Mouse (Mus musculus) liver, embryonic 12.5 days (tissue): ENCODE data around the gene Ripor2. TPM values are rescaled to one million over a fixed set of nuclear protein-coding genes. Genes with fewer than 3 reads are reported as not detected.
A peak's percentile ranks its signal among the peaks of the same experiment; 100 is the strongest.

Experiments used
- ATAC-seq: fragments of 200-750 bp; cut with Nextera tagmentation; 2 replicates; pipeline ENCODE4 v1.8.0; 2017; ENCODE audit warnings: moderate number of reproducible peaks, mild to moderate bottlenecking, moderate library complexity
- H3K27ac ChIP-seq: fragments of 300-500 bp; sonication (generic); 2 replicates; pipeline ENCODE4 v1.5.1; 2016; ENCODE audit warnings: mild to moderate bottlenecking
- H3K27me3 ChIP-seq: fragments of 300-500 bp; sonication (generic); replicated peaks from 2 replicates; pipeline ENCODE4 v1.6.1; 2016; ENCODE audit warnings: mild to moderate bottlenecking, moderate library complexity
- H3K36me3 ChIP-seq: fragments of 300-500 bp; sonication (generic); 2 replicates; pipeline ENCODE4 v1.6.1; 2016; ENCODE audit warnings: mild to moderate bottlenecking, moderate library complexity
- H3K4me1 ChIP-seq: fragments of 300-500 bp; sonication (generic); 2 replicates; pipeline ENCODE4 v1.6.1; 2016
- H3K4me2 ChIP-seq: fragments of 300-500 bp; sonication (generic); 2 replicates; pipeline ENCODE4 v1.6.1; 2016; ENCODE audit warnings: mild to moderate bottlenecking, moderate library complexity
- H3K4me3 ChIP-seq: fragments of 300-500 bp; sonication (generic); 2 replicates; pipeline ENCODE4 v1.5.1; 2016; ENCODE audit warnings: mild to moderate bottlenecking, moderate library complexity
- H3K9ac ChIP-seq: fragments of 300-500 bp; sonication (generic); 2 replicates; pipeline ENCODE4 v1.6.1; 2016; ENCODE audit warnings: mild to moderate bottlenecking, moderate library complexity
- H3K9me3 ChIP-seq: fragments of 300-500 bp; sonication (generic); replicated peaks from 2 replicates; pipeline ENCODE4 v1.6.1; 2016; ENCODE audit warnings: mild to moderate bottlenecking, moderate library complexity
- WGBS: fragments of 180-500 bp; shearing (Covaris S2); methylation state at CpG from one replicate; pipeline ENCODE4 v1.1.7; 2016; ENCODE audit not compliant: insufficient replicate concordance; 5-methylcytosine and 5-hydroxymethylcytosine counted together
- polyA plus RNA-seq: library from polyadenylated mRNA; unstranded; fragments of >200 nt; fragmentation: Nextera tagmentation; extraction: Ambion mirVana; gene quantifications from 2 replicates; pipeline ENCODE4 v1.2.1, GENCODE M21; 2016

The Ripor2 gene
- polyA plus RNA-seq, 1 experiment from 2014 or later = 8.3 TPM

- Histone ChIP-seq H3K9me3 (no peaks in the 10 kb centered on the region), H3K4me3 (no peak overlapping the region), H3K27ac (peak overlapping the region; percentile 52), H3K4me1 (peaks cover 19% of the 10 kb centered on the region), H3K27me3 (no peaks in the 10 kb centered on the region), H3K4me2 (no peak overlapping the region), H3K9ac (no peak overlapping the region), H3K36me3 (no peaks in the 10 kb centered on the region)
- peak; percentile 63 for ATAC-seq
- WGBS = 40% methylated on average over 8 of the region's 8 CpGs
Observed at GRCm38 (mm10) chr13:24565230-24565949, 16.6 kb upstream of the Ripor2 start.

GRCm38 (mm10) chr13:24565950-24566320, 16.1 kb upstream of the Ripor2 start:
- H3K36me3 ChIP-seq = no peaks in the 10 kb centered on the region
- no peak overlapping the region for H3K4me3 ChIP-seq
- no peaks in the 10 kb centered on the region for H3K27me3 ChIP-seq
- peak; percentile 48 for ATAC-seq
- H3K4me1 ChIP-seq = peaks cover 19% of the 10 kb centered on the region
- H3K4me2 ChIP-seq = no peak overlapping the region
- H3K9ac ChIP-seq = no peak overlapping the region
- WGBS = 44% methylated on average over 3 of the region's 3 CpGs
- H3K9me3 ChIP-seq = no peaks in the 10 kb centered on the region
- peak overlapping the region; percentile 59 for H3K27ac ChIP-seq

- 79% methylated on average over 11 of the region's 11 CpGs for WGBS
- Histone ChIP-seq H3K27me3 (no peaks in the 10 kb centered on the region), H3K4me2 (no peak overlapping the region), H3K36me3 (no peaks in the 10 kb centered on the region), H3K4me1 (peaks cover 19% of the 10 kb centered on the region), H3K27ac (no peak overlapping the region), H3K4me3 (no peak overlapping the region), H3K9me3 (no peaks in the 10 kb centered on the region), H3K9ac (no peak overlapping the region)
- ATAC-seq = no peak
Observed at GRCm38 (mm10) chr13:24567176-24567811, 14.7 kb upstream of the Ripor2 start.

- no peak for ATAC-seq
- H3K4me3 ChIP-seq = no peak overlapping the region
- H3K9me3 ChIP-seq = no peaks in the 10 kb centered on the region
- WGBS = 81% methylated on average over 4 of the region's 4 CpGs
- H3K27ac ChIP-seq = no peak overlapping the region
- peaks cover 19% of the 10 kb centered on the region for H3K4me1 ChIP-seq
- no peak overlapping the region for H3K9ac ChIP-seq
- H3K4me2 ChIP-seq = no peak overlapping the region
- H3K36me3 ChIP-seq = no peaks in the 10 kb centered on the region
- no peaks in the 10 kb centered on the region for H3K27me3 ChIP-seq
Observed at GRCm38 (mm10) chr13:24569066-24569465, 12.9 kb upstream of the Ripor2 start.

- Histone ChIP-seq H3K36me3 (no peaks in the 10 kb centered on the region), H3K4me1 (peaks cover 22% of the 10 kb centered on the region), H3K27ac (no peak overlapping the region), H3K4me2 (no peak overlapping the region), H3K4me3 (no peak overlapping the region), H3K9me3 (no peaks in the 10 kb centered on the region), H3K9ac (no peak overlapping the region), H3K27me3 (no peaks in the 10 kb centered on the region)
- ATAC-seq = no peak
- WGBS = 44% methylated on average over 2 of the region's 2 CpGs
Observed at GRCm38 (mm10) chr13:24570716-24571115, 11.3 kb upstream of the Ripor2 start.

GRCm38 (mm10) chr13:24571906-24572305, 10.1 kb upstream of the Ripor2 start:
- H3K4me2 ChIP-seq = no peak overlapping the region
- H3K4me1 ChIP-seq = peaks cover 26% of the 10 kb centered on the region
- H3K4me3 ChIP-seq = no peak overlapping the region
- H3K27me3 ChIP-seq = no peaks in the 10 kb centered on the region
- no peaks in the 10 kb centered on the region for H3K36me3 ChIP-seq
- H3K9me3 ChIP-seq = no peaks in the 10 kb centered on the region
- H3K9ac ChIP-seq = no peak overlapping the region
- H3K27ac ChIP-seq = no peak overlapping the region
- 70% methylated on average over 6 of the region's 6 CpGs for WGBS
- no peak for ATAC-seq

- Histone ChIP-seq H3K27ac (peak overlapping the region; percentile 11; the same call in 1 of the 2 replicates), H3K4me1 (peaks cover 55% of the 10 kb centered on the region), H3K9ac (no peak overlapping the region), H3K4me2 (no peak overlapping the region), H3K4me3 (no peak overlapping the region), H3K9me3 (no peaks in the 10 kb centered on the region), H3K27me3 (no peaks in the 10 kb centered on the region), H3K36me3 (no peaks in the 10 kb centered on the region)
- ATAC-seq = no peak
- 75% methylated on average over 3 of the region's 3 CpGs for WGBS
Observed at GRCm38 (mm10) chr13:24575126-24575525, 6.9 kb upstream of the Ripor2 start.

- Histone ChIP-seq H3K4me2 (peak overlapping the region; percentile 35), H3K9me3 (no peaks in the 10 kb centered on the region), H3K9ac (no peak overlapping the region), H3K27me3 (no peaks in the 10 kb centered on the region), H3K27ac (peak overlapping the region; percentile 82), H3K36me3 (no peaks in the 10 kb centered on the region), H3K4me3 (no peak overlapping the region), H3K4me1 (peaks cover 68% of the 10 kb centered on the region)
- ATAC-seq = peak; percentile 85
- WGBS = 47% methylated on average over 11 of the region's 11 CpGs
Observed at GRCm38 (mm10) chr13:24576338-24577119, 5.5 kb upstream of the Ripor2 start.

- peaks cover 68% of the 10 kb centered on the region for H3K4me1 ChIP-seq
- peak; percentile 57 for ATAC-seq
- H3K9ac ChIP-seq = no peak overlapping the region
- H3K36me3 ChIP-seq = no peaks in the 10 kb centered on the region
- no peaks in the 10 kb centered on the region for H3K27me3 ChIP-seq
- peak overlapping the region; percentile 82; the same call in 1 of the 2 replicates for H3K27ac ChIP-seq
- no peak overlapping the region for H3K4me2 ChIP-seq
- no peak overlapping the region for H3K4me3 ChIP-seq
- no peaks in the 10 kb centered on the region for H3K9me3 ChIP-seq
Observed at GRCm38 (mm10) chr13:24578317-24578716, 3.7 kb upstream of the Ripor2 start.

- H3K27ac ChIP-seq = peak overlapping the region; percentile 43
- H3K9ac ChIP-seq = 0 out of 2 replicates have a peak overlapping the region, but pooled peaks have one; percentile 8
- peak; percentile 69 for ATAC-seq
- peak overlapping the region; percentile 32 for H3K4me2 ChIP-seq
- peaks cover 54% of the 10 kb centered on the region for H3K4me1 ChIP-seq
- H3K36me3 ChIP-seq = no peaks in the 10 kb centered on the region
- no peaks in the 10 kb centered on the region for H3K9me3 ChIP-seq
- H3K27me3 ChIP-seq = no peaks in the 10 kb centered on the region
- H3K4me3 ChIP-seq = no peak overlapping the region
- WGBS = 48% methylated on average over 8 of the region's 8 CpGs
Observed at GRCm38 (mm10) chr13:24580759-24581158, 1.2 kb upstream of the Ripor2 start.

GRCm38 (mm10) chr13:24584403-24584802, 2.4 kb downstream of the Ripor2 start:
- Histone ChIP-seq H3K27ac (no peak overlapping the region), H3K4me2 (no peak overlapping the region), H3K4me1 (peaks cover 17% of the 10 kb centered on the region), H3K36me3 (no peaks in the 10 kb centered on the region), H3K9ac (no peak overlapping the region), H3K27me3 (no peaks in the 10 kb centered on the region), H3K9me3 (no peaks in the 10 kb centered on the region), H3K4me3 (no peak overlapping the region)
- no peak for ATAC-seq
- 85% methylated on average over 5 of the region's 5 CpGs for WGBS

- Histone ChIP-seq H3K27ac (no peak overlapping the region), H3K27me3 (no peaks in the 10 kb centered on the region), H3K9me3 (no peaks in the 10 kb centered on the region), H3K36me3 (no peaks in the 10 kb centered on the region), H3K4me3 (no peak overlapping the region), H3K9ac (no peak overlapping the region), H3K4me2 (no peak overlapping the region), H3K4me1 (peaks cover 16% of the 10 kb centered on the region)
- no peak for ATAC-seq
- 72% methylated on average over 6 of the region's 6 CpGs for WGBS
Observed at GRCm38 (mm10) chr13:24584841-24585240, 2.9 kb downstream of the Ripor2 start.
